Mouse (Mus musculus): Measurements from ENCODE around the gene Ssc4d. TPM values are rescaled to one million over a fixed set of nuclear protein-coding genes. Genes with fewer than 3 reads are reported as not detected.

The Ssc4d gene
- polyA plus RNA-seq, 1 experiment from 2014 or later, result 2.4 TPM

- Histone ChIP-seq H3K9me3 (ENCODE audit: control insufficient read depth) (no peaks in the 10 kb centered on the region), H3K36me3 (ENCODE audit: control insufficient read depth, insufficient read depth) (peaks cover 36% of the 10 kb centered on the region), H3K4me2 (replicated peaks; ENCODE audit: low read depth) (no peak overlapping the region), H3K27ac (ENCODE audit: low read depth, low read length) (no peak overlapping the region), H3K9ac (ENCODE audit: low read depth, low read length) (no peak overlapping the region), H3K27me3 (replicated peaks; ENCODE audit: control insufficient read depth, insufficient read depth, low read length) (no peaks in the 10 kb centered on the region), H3K4me3 (ENCODE audit: low read depth, low read length) (no peak overlapping the region), H3K4me1 (replicated peaks; ENCODE audit: control insufficient read depth, insufficient read depth, low read length) (no peaks in the 10 kb centered on the region)
- no peak for ATAC-seq
- WGBS, result 86% methylated on average over 11 of the region's 11 CpGs
- TF ChIP-seq CTCF (IDR thresholded peaks at IDR 0.05; ENCODE audit: low read depth), result no peak
Observed at GRCm38 (mm10) chr5:135911633-135912220, 62.6 kb downstream of the Ssc4d start.

- H3K4me1 ChIP-seq (replicated peaks; ENCODE audit: control insufficient read depth, insufficient read depth, low read length), result no peaks in the 10 kb centered on the region
- no peaks in the 10 kb centered on the region for H3K27me3 ChIP-seq (replicated peaks; ENCODE audit: control insufficient read depth, insufficient read depth, low read length)
- H3K36me3 ChIP-seq (ENCODE audit: control insufficient read depth, insufficient read depth), result peaks cover 36% of the 10 kb centered on the region
- ATAC-seq, result no peak
- no peaks in the 10 kb centered on the region for H3K9me3 ChIP-seq (ENCODE audit: control insufficient read depth)
- no peak overlapping the region for H3K9ac ChIP-seq (ENCODE audit: low read depth, low read length)
- WGBS, result 92% methylated on average over 25 of the region's 25 CpGs
- H3K27ac ChIP-seq (ENCODE audit: low read depth, low read length), result no peak overlapping the region
- H3K4me3 ChIP-seq (ENCODE audit: low read depth, low read length), result no peak overlapping the region
- no peak for TF ChIP-seq CTCF (IDR thresholded peaks at IDR 0.05; ENCODE audit: low read depth)
- H3K4me2 ChIP-seq (replicated peaks; ENCODE audit: low read depth), result no peak overlapping the region
Observed at GRCm38 (mm10) chr5:135910813-135911212, 63.5 kb downstream of the Ssc4d start.

Other genes starting within 250 kb of the Ssc4d start
- 127 and 132 TPM in 2 replicates for gene Tmem120a, start 230.1 kb downstream of the Ssc4d start, polyA plus RNA-seq (2015; fragmentation: Nextera tagmentation; extraction: Ambion mirVana)
- gene Styxl1, start 196.1 kb downstream of the Ssc4d start, polyA plus RNA-seq (2015; fragmentation: Nextera tagmentation; extraction: Ambion mirVana), result 0.21 and 0.27 TPM in 2 replicates
- gene Mdh2, start 196.1 kb downstream of the Ssc4d start, polyA plus RNA-seq (2015; fragmentation: Nextera tagmentation; extraction: Ambion mirVana), result 798 and 872 TPM in 2 replicates
- 0.82 and 0.91 TPM in 2 replicates for gene Srrm3, start 167.6 kb downstream of the Ssc4d start, polyA plus RNA-seq (2015; fragmentation: Nextera tagmentation; extraction: Ambion mirVana)
- 107 and 120 TPM in 2 replicates for gene Hspb1, start 86.6 kb downstream of the Ssc4d start, polyA plus RNA-seq (2015; fragmentation: Nextera tagmentation; extraction: Ambion mirVana)
- 57.1 and 61.8 TPM in 2 replicates for gene Ywhag, start 39.9 kb downstream of the Ssc4d start, polyA plus RNA-seq (2015; fragmentation: Nextera tagmentation; extraction: Ambion mirVana)
- not detected in 2 replicates for gene Zp3, start 5.6 kb upstream of the Ssc4d start, polyA plus RNA-seq (2015; fragmentation: Nextera tagmentation; extraction: Ambion mirVana)
- gene Dtx2, start 20.3 kb upstream of the Ssc4d start, polyA plus RNA-seq (2015; fragmentation: Nextera tagmentation; extraction: Ambion mirVana), result 10.5 TPM in 2 replicates
- gene Upk3b, start 64.0 kb upstream of the Ssc4d start, polyA plus RNA-seq (2015; fragmentation: Nextera tagmentation; extraction: Ambion mirVana), result 18.3 and 21.3 TPM in 2 replicates
- gene Upk3bl, start 80.0 kb upstream of the Ssc4d start, polyA plus RNA-seq (2015; fragmentation: Nextera tagmentation; extraction: Ambion mirVana), result 0.39 TPM in 1 of 2 replicates, not detected in the other
- gene Rasa4, start 109.4 kb upstream of the Ssc4d start, polyA plus RNA-seq (2015; fragmentation: Nextera tagmentation; extraction: Ambion mirVana), result 8.1 and 8.7 TPM in 2 replicates
- 152 and 169 TPM in 2 replicates for gene Polr2j, start 142.1 kb upstream of the Ssc4d start, polyA plus RNA-seq (2015; fragmentation: Nextera tagmentation; extraction: Ambion mirVana)
- gene Lrwd1, start 161.5 kb upstream of the Ssc4d start, polyA plus RNA-seq (2015; fragmentation: Nextera tagmentation; extraction: Ambion mirVana), result 7.5 and 7.8 TPM in 2 replicates
- gene Alkbh4, start 161.6 kb upstream of the Ssc4d start, polyA plus RNA-seq (2015; fragmentation: Nextera tagmentation; extraction: Ambion mirVana), result 11.0 and 12.6 TPM in 2 replicates
- gene Orai2, start 196.2 kb upstream of the Ssc4d start, polyA plus RNA-seq (2015; fragmentation: Nextera tagmentation; extraction: Ambion mirVana), result 4.3 and 5.1 TPM in 2 replicates
- 37.7 and 40.0 TPM in 2 replicates for gene Prkrip1, start 224.4 kb upstream of the Ssc4d start, polyA plus RNA-seq (2015; fragmentation: Nextera tagmentation; extraction: Ambion mirVana)